Mouse (Mus musculus): ENCODE results near the gene Dgkg. TPM values are rescaled to one million over a fixed set of nuclear protein-coding genes. Genes with fewer than 3 reads are reported as not detected.
A peak's percentile ranks its signal among the peaks of the same experiment; 100 is the strongest.

Gene Dgkg
- total RNA-seq, 1 experiment from 2014 or later = 17.9 TPM

GRCm38 (mm10) chr16:22577656-22578055, 79.4 kb downstream of the Dgkg start:
- ATAC-seq (replicated peaks in 1 of 2; ENCODE audit: insufficient read depth in 1 of 2, low FRiP score in 2 of 2, low TSS enrichment in 1 of 2, low read depth in 1 of 2, poor library complexity in 2 of 2, severe bottlenecking in 2 of 2) = no peak

GRCm38 (mm10) chr16:22574164-22574563, 82.9 kb downstream of the Dgkg start:
- ATAC-seq (replicated peaks in 1 of 2; ENCODE audit: insufficient read depth in 1 of 2, low FRiP score in 2 of 2, low TSS enrichment in 1 of 2, low read depth in 1 of 2, poor library complexity in 2 of 2, severe bottlenecking in 2 of 2) = no peak

GRCm38 (mm10) chr16:22572641-22573341, 84.2 kb downstream of the Dgkg start:
- ATAC-seq (replicated peaks in 1 of 2; ENCODE audit: insufficient read depth in 1 of 2, low FRiP score in 2 of 2, low TSS enrichment in 1 of 2, low read depth in 1 of 2, poor library complexity in 2 of 2, severe bottlenecking in 2 of 2) = no peak

GRCm38 (mm10) chr16:22564907-22565272, 92.1 kb downstream of the Dgkg start:
- ATAC-seq (replicated peaks in 1 of 2; ENCODE audit: insufficient read depth in 1 of 2, low FRiP score in 2 of 2, low TSS enrichment in 1 of 2, low read depth in 1 of 2, poor library complexity in 2 of 2, severe bottlenecking in 2 of 2) = no peak

GRCm38 (mm10) chr16:22564259-22564906, 92.6 kb downstream of the Dgkg start:
- peak; percentile 37 to 67; a peak in 3 of 4 replicates for ATAC-seq (replicated peaks in 1 of 2; ENCODE audit: insufficient read depth in 1 of 2, low FRiP score in 2 of 2, low TSS enrichment in 1 of 2, low read depth in 1 of 2, poor library complexity in 2 of 2, severe bottlenecking in 2 of 2)

GRCm38 (mm10) chr16:22563594-22563993, 93.4 kb downstream of the Dgkg start:
- ATAC-seq (replicated peaks in 1 of 2; ENCODE audit: insufficient read depth in 1 of 2, low FRiP score in 2 of 2, low TSS enrichment in 1 of 2, low read depth in 1 of 2, poor library complexity in 2 of 2, severe bottlenecking in 2 of 2) = no peak

- no peak for ATAC-seq (replicated peaks in 1 of 2; ENCODE audit: insufficient read depth in 1 of 2, low FRiP score in 2 of 2, low TSS enrichment in 1 of 2, low read depth in 1 of 2, poor library complexity in 2 of 2, severe bottlenecking in 2 of 2)
These were observed 102.0 kb downstream of the Dgkg start for GRCm38 (mm10) chr16:22554996-22555395.

- no peak for ATAC-seq (replicated peaks in 1 of 2; ENCODE audit: insufficient read depth in 1 of 2, low FRiP score in 2 of 2, low TSS enrichment in 1 of 2, low read depth in 1 of 2, poor library complexity in 2 of 2, severe bottlenecking in 2 of 2)
These were observed 104.7 kb downstream of the Dgkg start for GRCm38 (mm10) chr16:22552351-22552750.

- no peak for ATAC-seq (replicated peaks in 1 of 2; ENCODE audit: insufficient read depth in 1 of 2, low FRiP score in 2 of 2, low TSS enrichment in 1 of 2, low read depth in 1 of 2, poor library complexity in 2 of 2, severe bottlenecking in 2 of 2)
These were observed 105.6 kb downstream of the Dgkg start for GRCm38 (mm10) chr16:22551231-22552000.

GRCm38 (mm10) chr16:22549346-22549745, 107.7 kb downstream of the Dgkg start:
- no peak for ATAC-seq (replicated peaks in 1 of 2; ENCODE audit: insufficient read depth in 1 of 2, low FRiP score in 2 of 2, low TSS enrichment in 1 of 2, low read depth in 1 of 2, poor library complexity in 2 of 2, severe bottlenecking in 2 of 2)

GRCm38 (mm10) chr16:22548167-22549080, 108.6 kb downstream of the Dgkg start:
- peak; percentile 80 to 84 for ATAC-seq (replicated peaks in 1 of 2; ENCODE audit: insufficient read depth in 1 of 2, low FRiP score in 2 of 2, low TSS enrichment in 1 of 2, low read depth in 1 of 2, poor library complexity in 2 of 2, severe bottlenecking in 2 of 2)

- ATAC-seq (replicated peaks in 1 of 2; ENCODE audit: insufficient read depth in 1 of 2, low FRiP score in 2 of 2, low TSS enrichment in 1 of 2, low read depth in 1 of 2, poor library complexity in 2 of 2, severe bottlenecking in 2 of 2) = 0 out of 4 replicates have a peak, but pooled peaks of 1 of the 2 experiments have one; percentile 4
These were observed 109.3 kb downstream of the Dgkg start for GRCm38 (mm10) chr16:22547741-22548140.

GRCm38 (mm10) chr16:22545799-22546198, 111.2 kb downstream of the Dgkg start:
- ATAC-seq (replicated peaks in 1 of 2; ENCODE audit: insufficient read depth in 1 of 2, low FRiP score in 2 of 2, low TSS enrichment in 1 of 2, low read depth in 1 of 2, poor library complexity in 2 of 2, severe bottlenecking in 2 of 2) = no peak

- ATAC-seq (replicated peaks in 1 of 2; ENCODE audit: insufficient read depth in 1 of 2, low FRiP score in 2 of 2, low TSS enrichment in 1 of 2, low read depth in 1 of 2, poor library complexity in 2 of 2, severe bottlenecking in 2 of 2) = peak in 1 of 2 experiments; percentile 38; a peak in 1 of 4 replicates
These were observed 111.9 kb downstream of the Dgkg start for GRCm38 (mm10) chr16:22545016-22545561.

GRCm38 (mm10) chr16:22542691-22543141, 114.3 kb downstream of the Dgkg start:
- no peak for ATAC-seq (replicated peaks in 1 of 2; ENCODE audit: insufficient read depth in 1 of 2, low FRiP score in 2 of 2, low TSS enrichment in 1 of 2, low read depth in 1 of 2, poor library complexity in 2 of 2, severe bottlenecking in 2 of 2)

- ATAC-seq (replicated peaks in 1 of 2; ENCODE audit: insufficient read depth in 1 of 2, low FRiP score in 2 of 2, low TSS enrichment in 1 of 2, low read depth in 1 of 2, poor library complexity in 2 of 2, severe bottlenecking in 2 of 2) = 0 out of 4 replicates have a peak, but pooled peaks of 1 of the 2 experiments have one; percentile 10
These were observed 117.7 kb downstream of the Dgkg start for GRCm38 (mm10) chr16:22539275-22539674.

Measured in hematopoietic stem cell, adult 5-6 weeks (primary cell).